ENCODE assay signal across 16 mouse cellular contexts in the genomic region with DNA sequence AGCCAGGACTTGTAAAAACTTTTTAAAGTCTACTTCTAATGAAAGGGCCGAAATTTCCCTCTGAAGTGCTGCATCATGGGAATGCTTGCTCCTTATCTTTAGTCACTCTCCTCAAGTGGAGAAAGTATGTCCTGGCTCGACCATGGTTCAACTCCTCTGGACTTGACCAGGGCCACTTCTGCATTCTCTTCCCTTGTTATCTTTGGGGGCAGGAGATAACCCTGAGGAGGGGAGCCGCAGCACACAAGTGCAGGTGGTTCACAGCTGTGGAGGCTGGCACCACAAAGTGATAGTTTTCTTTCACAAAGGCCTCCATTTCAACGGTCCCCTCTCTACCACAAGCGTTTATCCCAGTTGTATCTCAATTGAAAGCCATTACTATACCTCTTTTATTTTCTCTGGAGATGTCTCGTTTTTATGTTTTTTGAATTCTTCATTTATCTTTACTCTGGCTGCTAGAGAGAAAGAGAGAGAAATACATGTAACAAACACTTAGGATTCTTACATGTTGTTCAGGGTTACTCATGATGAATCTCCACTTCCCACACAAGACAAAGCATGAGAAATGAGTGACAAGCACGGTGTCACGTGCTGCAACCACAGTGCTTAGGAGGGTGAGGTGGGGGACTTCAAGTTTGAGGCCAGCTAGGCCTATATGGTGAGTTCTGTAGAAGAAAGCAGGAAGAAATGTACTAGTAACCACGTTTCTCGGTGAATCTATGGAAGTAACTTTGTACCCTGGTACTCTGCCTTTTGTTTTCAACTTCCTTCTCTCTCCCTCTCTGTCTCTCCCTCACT. TPM values are rescaled to one million over a fixed set of nuclear protein-coding genes. Genes with fewer than 3 reads are reported as not detected.
DNase-seq lines count a peak whose midpoint lies in the region; ATAC-seq lines count a peak whose summit lies in the region.
"Had no signal": no experiment of that assay in that cellular context is flagged by ENCODE, and none has a peak within 500 bp of the region (broad histone marks: within the 10 kb centered on the region; RNA-seq: fewer than 3 reads in every experiment).

No protein-coding gene starts in this region.

- DNase-seq in heart, adult 11 months = no peak
- DNase-seq in spleen, postnatal 36 days (ENCODE audit: low spot score in 2 of 2) = peak; percentile 23 to 25
- no peak for DNase-seq in spleen, postnatal 10 days (ENCODE audit: low spot score in 2 of 2)
- DNase-seq in naive thymus-derived CD4-positive, alpha-beta T cell, adult 2 months (ENCODE audit: low read depth) = peak; percentile 70
- DNase-seq in embryonic facial prominence, embryonic 10.5 days (ENCODE audit: low spot score) = no peak
- no peak for DNase-seq in cerebellum, postnatal 36 days
- DNase-seq in embryo, embryonic 9.5 days (ENCODE audit: extremely low spot score) = no peak
- DNase-seq: cerebellum, adult 8-10 months; kidney, postnatal 14 days; layer of hippocampus, adult 9-11 months; spleen, adult 18-20 months had no signal

- H3K27ac ChIP-seq in heart, embryonic 13.5 days (replicated peaks) = no peak overlapping the region; the same call in 1 of the 2 replicates
- H3K27ac ChIP-seq in embryonic facial prominence, embryonic 10.5 days (replicated peaks) = no peak overlapping the region
- H3K27ac ChIP-seq: liver, embryonic 14.5 days; macrophage had no signal

- H3K27me3 ChIP-seq in heart, embryonic 13.5 days (replicated peaks) = no peaks in the 10 kb centered on the region
- H3K27me3 ChIP-seq in embryonic facial prominence, embryonic 10.5 days (replicated peaks; ENCODE audit: low read depth, poor library complexity, severe bottlenecking) = no peaks in the 10 kb centered on the region

- H3K4me1 ChIP-seq in heart, embryonic 13.5 days = peaks cover 22% of the 10 kb centered on the region
- peaks cover 13% of the 10 kb centered on the region for H3K4me1 ChIP-seq in embryonic facial prominence, embryonic 10.5 days

- H3K9me3 ChIP-seq in heart, embryonic 13.5 days = no peaks in the 10 kb centered on the region
- H3K9me3 ChIP-seq in embryonic facial prominence, embryonic 10.5 days = no peaks in the 10 kb centered on the region
- H3K9me3 ChIP-seq: G1E had no signal

- H3K4me2 ChIP-seq in heart, embryonic 13.5 days = 0 out of 2 replicates have a peak overlapping the region, but pooled peaks have one; percentile 16

- H3K9ac ChIP-seq in heart, embryonic 13.5 days = no peak overlapping the region
- H3K9ac ChIP-seq: liver, embryonic 14.5 days had no signal

- ATAC-seq in heart, embryonic 13.5 days (ENCODE audit: extremely low read depth, insufficient number of reproducible peaks, low FRiP score, low TSS enrichment) = no peak
- ATAC-seq: intestine, postnatal 0 days had no signal

- H3K4me3 ChIP-seq in heart, embryonic 13.5 days = no peak overlapping the region
- H3K4me3 ChIP-seq in embryonic facial prominence, embryonic 10.5 days = no peak overlapping the region

- H3K36me3 ChIP-seq in heart, embryonic 13.5 days = no peaks in the 10 kb centered on the region
- no peaks in the 10 kb centered on the region for H3K36me3 ChIP-seq in embryonic facial prominence, embryonic 10.5 days (replicated peaks)
- H3K36me3 ChIP-seq: G1E had no signal

- 44% methylated on average over 10 of the region's 10 CpGs for WGBS in heart, embryonic 13.5 days
- WGBS in embryonic facial prominence, embryonic 10.5 days = 88% methylated on average over 10 of the region's 10 CpGs

RNA-seq across cellular contexts. Expression of a gene that starts 10.6 kb away (rescaled TPM):
- 12.2 and 17.2 TPM in 2 replicates for polyA plus RNA-seq in heart, embryonic 13.5 days (2015; fragmentation: Nextera tagmentation; extraction: Ambion mirVana)
- 6.7 and 6.9 TPM in 2 replicates for polyA plus RNA-seq in embryonic facial prominence, embryonic 10.5 days (2016; fragmentation: Nextera tagmentation; extraction: Ambion mirVana)

RNA-seq across cellular contexts. Expression of a gene that starts 16.0 kb away (rescaled TPM):
- 637 and 710 TPM in 2 replicates for polyA plus RNA-seq in heart, embryonic 13.5 days (2015; fragmentation: Nextera tagmentation; extraction: Ambion mirVana)
- polyA plus RNA-seq in embryonic facial prominence, embryonic 10.5 days (2016; fragmentation: Nextera tagmentation; extraction: Ambion mirVana) = 643 and 644 TPM in 2 replicates

RNA-seq across cellular contexts. Expression of a gene that starts 52.1 kb away (rescaled TPM):
- polyA plus RNA-seq in heart, embryonic 13.5 days (2015; fragmentation: Nextera tagmentation; extraction: Ambion mirVana) = 1,129 and 1,294 TPM in 2 replicates
- 72.8 and 90.1 TPM in 2 replicates for polyA plus RNA-seq in embryonic facial prominence, embryonic 10.5 days (2016; fragmentation: Nextera tagmentation; extraction: Ambion mirVana)
- polyA plus RNA-seq: G1E had no signal

Comparison
In these comparisons a context has a peak if more than half of its experiments do, and no peak if none do; other contexts are left out.
1. DNase-seq: peak in spleen, postnatal 36 days (2 of 2) and naive thymus-derived CD4-positive, alpha-beta T cell, adult 2 months (single experiment); none in heart, adult 11 months (single experiment), spleen, postnatal 10 days (0 of 2), embryonic facial prominence, embryonic 10.5 days (single experiment), cerebellum, postnatal 36 days (0 of 2) and embryo, embryonic 9.5 days (single experiment).
2. RNA of a gene that starts 52.1 kb away (polyA plus RNA-seq): 1,129 to 1,294 TPM in heart, embryonic 13.5 days; 72.8 to 90.1 TPM in embryonic facial prominence, embryonic 10.5 days; every median in the first group is over 10 times any median in the second.